Mouse (Mus musculus): ENCODE measurements around the gene Gmfb. TPM values are rescaled to one million over a fixed set of nuclear protein-coding genes. Genes with fewer than 3 reads are reported as not detected.

Gmfb gene
- polyA plus RNA-seq, 1 experiment from 2014 or later, result 40.4 TPM

GRCm38 (mm10) chr14:46845706-46846105 lies 23.7 kb upstream of the Gmfb start:
- Histone ChIP-seq H3K9me3 (ENCODE audit: control insufficient read depth, low read length) (no peaks in the 10 kb centered on the region), H3K27me3 (ENCODE audit: control insufficient read depth, insufficient read depth, low read length) (no peaks in the 10 kb centered on the region), H3K4me2 (replicated peaks; ENCODE audit: low read depth) (no peak overlapping the region), H3K36me3 (ENCODE audit: control insufficient read depth, insufficient read depth, low read length) (peaks cover 6% of the 10 kb centered on the region; the same call in 1 of the 2 replicates), H3K9ac (ENCODE audit: low read length) (no peak overlapping the region), H3K27ac (replicated peaks) (no peak overlapping the region), H3K4me1 (replicated peaks; ENCODE audit: control insufficient read depth, insufficient read depth) (no peaks in the 10 kb centered on the region), H3K4me3 (ENCODE audit: low read depth, low read length) (no peak overlapping the region)
- no peak for DNase-seq (ENCODE audit: low spot score)
- 94% methylated on average over 11 of the region's 11 CpGs for WGBS
- TF ChIP-seq CTCF (IDR thresholded peaks at IDR 0.05; ENCODE audit: low read depth) (no peak), EP300 (optimal IDR thresholded peaks at IDR 0.05) (no peak)
- ATAC-seq (ENCODE audit: low FRiP score, low TSS enrichment), result no peak

GRCm38 (mm10) chr14:46839326-46839725 lies 17.3 kb upstream of the Gmfb start:
- ATAC-seq (ENCODE audit: low FRiP score, low TSS enrichment) (no peak), DNase-seq (ENCODE audit: low spot score) (no peak)
- Histone ChIP-seq H3K9ac (ENCODE audit: low read length) (no peak overlapping the region), H3K4me1 (replicated peaks; ENCODE audit: control insufficient read depth, insufficient read depth) (no peaks in the 10 kb centered on the region), H3K36me3 (ENCODE audit: control insufficient read depth, insufficient read depth, low read length) (peaks cover 7% of the 10 kb centered on the region; the same call in 1 of the 2 replicates), H3K4me3 (ENCODE audit: low read depth, low read length) (no peak overlapping the region), H3K27ac (replicated peaks) (no peak overlapping the region), H3K27me3 (ENCODE audit: control insufficient read depth, insufficient read depth, low read length) (no peaks in the 10 kb centered on the region), H3K9me3 (ENCODE audit: control insufficient read depth, low read length) (no peaks in the 10 kb centered on the region), H3K4me2 (replicated peaks; ENCODE audit: low read depth) (no peak overlapping the region)
- TF ChIP-seq CTCF (IDR thresholded peaks at IDR 0.05; ENCODE audit: low read depth), result no peak
- no peak for TF ChIP-seq EP300 (optimal IDR thresholded peaks at IDR 0.05)
- 27% methylated on average over 4 of the region's 4 CpGs for WGBS

DNA sequence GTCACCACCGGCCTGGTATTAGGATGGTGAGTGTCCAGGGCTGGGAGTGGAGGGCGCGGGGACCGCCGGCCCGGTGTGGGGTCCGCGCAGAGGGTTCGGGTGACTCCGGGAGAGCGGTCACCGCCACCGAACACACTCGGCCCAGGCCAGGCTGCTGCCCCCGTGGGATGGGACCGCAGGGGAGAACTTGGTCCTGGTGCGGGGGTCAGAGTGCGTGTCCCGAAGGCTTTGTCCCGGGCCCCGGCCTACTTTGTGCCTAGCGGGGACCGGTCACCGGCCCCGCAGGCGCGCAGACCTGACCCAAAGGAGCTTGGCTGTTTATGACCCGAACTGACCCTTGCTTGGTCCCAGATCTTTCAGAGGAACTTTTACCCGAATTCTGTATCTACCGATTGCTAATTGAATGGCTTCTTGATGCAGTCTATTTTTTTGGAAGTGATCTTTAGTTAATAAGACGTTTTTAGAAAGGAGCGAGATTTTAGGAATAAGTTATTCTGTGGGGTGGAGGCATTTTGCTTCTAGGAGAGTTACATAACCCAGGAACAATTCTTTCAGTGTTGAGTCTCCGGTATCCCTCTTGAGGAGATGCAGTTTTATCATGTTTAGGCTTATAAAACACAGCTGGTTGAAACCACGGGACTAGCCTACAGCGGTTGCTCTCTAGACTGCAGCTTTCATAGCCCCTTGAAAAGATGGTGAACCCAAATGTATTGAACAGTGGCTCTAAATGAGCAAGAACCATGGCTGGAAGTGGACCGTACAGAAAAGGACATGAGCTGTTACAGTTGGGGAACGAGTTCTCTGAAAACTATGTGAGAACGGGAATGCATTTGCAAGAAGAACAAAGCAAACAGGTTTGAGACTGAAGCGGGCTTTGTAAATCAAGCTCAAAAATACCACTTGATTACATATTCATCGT lies 10.6 kb upstream of the Gmfb start:
- no peaks in the 10 kb centered on the region; the same call in 1 of the 2 replicates for H3K36me3 ChIP-seq (ENCODE audit: control insufficient read depth, insufficient read depth, low read length)
- H3K9ac ChIP-seq (ENCODE audit: low read length), result peak overlapping the region; percentile 82
- H3K4me2 ChIP-seq (replicated peaks; ENCODE audit: low read depth), result peak overlapping the region; percentile 91
- no peaks in the 10 kb centered on the region for H3K27me3 ChIP-seq (ENCODE audit: control insufficient read depth, insufficient read depth, low read length)
- peak overlapping the region; percentile 75 for H3K4me3 ChIP-seq (ENCODE audit: low read depth, low read length)
- 6% methylated on average over 40 of the region's 40 CpGs for WGBS
- H3K4me1 ChIP-seq (replicated peaks; ENCODE audit: control insufficient read depth, insufficient read depth), result no peaks in the 10 kb centered on the region
- TF ChIP-seq CTCF (IDR thresholded peaks at IDR 0.05; ENCODE audit: low read depth), result no peak
- no peak for TF ChIP-seq EP300 (optimal IDR thresholded peaks at IDR 0.05)
- ATAC-seq (ENCODE audit: low FRiP score, low TSS enrichment), result no peak; the same call in 1 of the 2 replicates
- peak overlapping the region; percentile 78 for H3K27ac ChIP-seq (replicated peaks)
- DNase-seq (ENCODE audit: low spot score), result no peak
- H3K9me3 ChIP-seq (ENCODE audit: control insufficient read depth, low read length), result no peaks in the 10 kb centered on the region

GRCm38 (mm10) chr14:46831837-46832333 lies 9.8 kb upstream of the Gmfb start, which contains the start of gene Cgrrf1:
Gene Cgrrf1, plus strand, starts transcription at chr14:46832125.
- Histone ChIP-seq H3K4me1 (replicated peaks; ENCODE audit: control insufficient read depth, insufficient read depth) (no peaks in the 10 kb centered on the region), H3K27ac (replicated peaks) (peak within 1 kb of the TSS; percentile 78), H3K36me3 (ENCODE audit: control insufficient read depth, insufficient read depth, low read length) (no peaks in the 10 kb centered on the region; the same call in 1 of the 2 replicates), H3K4me2 (replicated peaks; ENCODE audit: low read depth) (peak within 1 kb of the TSS; percentile 91), H3K27me3 (ENCODE audit: control insufficient read depth, insufficient read depth, low read length) (no peaks in the 10 kb centered on the region), H3K4me3 (ENCODE audit: low read depth, low read length) (peak within 1 kb of the TSS; percentile 75), H3K9ac (ENCODE audit: low read length) (peak within 1 kb of the TSS; percentile 82), H3K9me3 (ENCODE audit: control insufficient read depth, low read length) (no peaks in the 10 kb centered on the region)
- TF ChIP-seq EP300 (optimal IDR thresholded peaks at IDR 0.05), result no peak
- TF ChIP-seq CTCF (IDR thresholded peaks at IDR 0.05; ENCODE audit: low read depth), result peak; percentile 63
- ATAC-seq (ENCODE audit: low FRiP score, low TSS enrichment) (peak; percentile 99), DNase-seq (ENCODE audit: low spot score) (peak; percentile 96)
- under 1% methylated on average over 30 of the region's 32 CpGs for WGBS

GRCm38 (mm10) chr14:46831295-46831694 lies 9.3 kb upstream of the Gmfb start:
- Histone ChIP-seq H3K4me1 (replicated peaks; ENCODE audit: control insufficient read depth, insufficient read depth) (no peaks in the 10 kb centered on the region), H3K27me3 (ENCODE audit: control insufficient read depth, insufficient read depth, low read length) (no peaks in the 10 kb centered on the region), H3K9ac (ENCODE audit: low read length) (no peak overlapping the region; the same call in 1 of the 2 replicates), H3K4me3 (ENCODE audit: low read depth, low read length) (peak overlapping the region; percentile 75), H3K9me3 (ENCODE audit: control insufficient read depth, low read length) (no peaks in the 10 kb centered on the region), H3K27ac (replicated peaks) (no peak overlapping the region; the same call in 1 of the 2 replicates), H3K4me2 (replicated peaks; ENCODE audit: low read depth) (peak overlapping the region; percentile 91), H3K36me3 (ENCODE audit: control insufficient read depth, insufficient read depth, low read length) (no peaks in the 10 kb centered on the region; the same call in 1 of the 2 replicates)
- WGBS, result 8% methylated on average over 4 of the region's 4 CpGs
- TF ChIP-seq EP300 (optimal IDR thresholded peaks at IDR 0.05) (no peak), CTCF (IDR thresholded peaks at IDR 0.05; ENCODE audit: low read depth) (no peak)
- ATAC-seq (ENCODE audit: low FRiP score, low TSS enrichment), result no peak
- DNase-seq (ENCODE audit: low spot score), result no peak
